Mouse (Mus musculus) megakaryocyte-erythroid progenitor cell, adult 5 weeks (primary cell): ENCODE data around the gene Spg20. TPM values are rescaled to one million over a fixed set of nuclear protein-coding genes. Genes with fewer than 3 reads are reported as not detected.

Experiments
- polyA plus RNA-seq: library from polyadenylated mRNA; stranded (reverse); fragments of >175 nt; gene quantifications from 2 replicates; pipeline ENCODE4 v1.2.3, GENCODE M21; 2012

Spg20 gene
- 7.6 and 7.7 TPM in 2 replicates for polyA plus RNA-seq

GRCm38 (mm10) chr3:55111935-55112709 is at the start of gene Spg20:
Spg20 (plus strand) TSS chr3:55112108.

GRCm38 (mm10) chr3:55137039-55137438 is 25.1 kb downstream of the Spg20 start, which contains the start of gene Ccdc169:
Ccdc169 (plus strand) TSS chr3:55137339.

GRCm38 (mm10) chr3:55181766-55182165 is 69.9 kb downstream of the Spg20 start, which contains the start of gene Sohlh2:
Sohlh2 (plus strand) TSS chr3:55182028.

Other genes starting within 250 kb of the Spg20 start
- not detected in 2 replicates for gene Sertm1, start 196.2 kb upstream of the Spg20 start, polyA plus RNA-seq
- not detected in 2 replicates for gene Ccna1, start 56.6 kb upstream of the Spg20 start, polyA plus RNA-seq
- not detected in 2 replicates for gene Ccdc169, start 25.2 kb downstream of the Spg20 start, polyA plus RNA-seq
- gene Sohlh2, start 69.9 kb downstream of the Spg20 start, polyA plus RNA-seq: not detected in 2 replicates
- gene Dclk1, start 130.3 kb downstream of the Spg20 start, polyA plus RNA-seq: 0.01 TPM in 1 of 2 replicates, not detected in the other